Comparison of ENCODE assay signal across 25 mouse cellular contexts in genomic region chr8:75247331-75247730, GRCm38 (mm10). TPM values are rescaled to one million over a fixed set of nuclear protein-coding genes. Genes with fewer than 3 reads are reported as not detected.
"Had no signal": no experiment of that assay in that cellular context is flagged by ENCODE, and none has a peak within 500 bp of the region (broad histone marks: within the 10 kb centered on the region; RNA-seq: fewer than 3 reads in every experiment).

No protein-coding gene starts in this region.

- H3K4me1 ChIP-seq: heart, embryonic 10.5 days; heart, embryonic 13.5 days; heart, embryonic 15.5 days; hindbrain, embryonic 13.5 days; hindbrain, embryonic 15.5 days; kidney, embryonic 15.5 days; limb, embryonic 10.5 days; limb, embryonic 12.5 days; liver, embryonic 13.5 days had no signal

- H3K27me3 ChIP-seq: heart, embryonic 13.5 days; heart, embryonic 15.5 days; hindbrain, embryonic 13.5 days; hindbrain, embryonic 15.5 days; kidney, embryonic 15.5 days; limb, embryonic 12.5 days; liver, embryonic 13.5 days had no signal

- H3K4me3 ChIP-seq: heart, embryonic 10.5 days; heart, embryonic 13.5 days; heart, embryonic 15.5 days; hindbrain, embryonic 13.5 days; hindbrain, embryonic 15.5 days; kidney, embryonic 15.5 days; limb, embryonic 10.5 days; limb, embryonic 12.5 days; liver, embryonic 13.5 days had no signal

- H3K9me3 ChIP-seq: hindbrain, embryonic 15.5 days; limb, embryonic 10.5 days had no signal

- H3K27ac ChIP-seq: heart, embryonic 10.5 days; heart, embryonic 13.5 days; heart, embryonic 15.5 days; hindbrain, embryonic 13.5 days; hindbrain, embryonic 15.5 days; hindbrain, postnatal 0 days; kidney, embryonic 15.5 days; kidney, postnatal 0 days; limb, embryonic 10.5 days; limb, embryonic 12.5 days; liver, embryonic 13.5 days had no signal

- H3K36me3 ChIP-seq: heart, embryonic 13.5 days; heart, embryonic 15.5 days; hindbrain, embryonic 15.5 days; kidney, embryonic 15.5 days; limb, embryonic 10.5 days; limb, embryonic 12.5 days; liver, embryonic 13.5 days had no signal

- ATAC-seq: hindbrain, postnatal 0 days; intestine, embryonic 16.5 days had no signal

- H3K4me2 ChIP-seq: heart, embryonic 13.5 days; heart, embryonic 15.5 days; hindbrain, embryonic 13.5 days; hindbrain, embryonic 15.5 days; kidney, embryonic 15.5 days; limb, embryonic 12.5 days; liver, embryonic 11.5 days; liver, embryonic 13.5 days had no signal

- DNase-seq: gastrocnemius, postnatal 14 days; gastrocnemius, postnatal 36 days; heart, postnatal 14 days; heart, postnatal 36 days; kidney, adult 11 months; kidney, adult 2 months; kidney, adult 9 months; kidney, postnatal 14 days; kidney, postnatal 36 days; layer of hippocampus, adult 9-11 months; layer of hippocampus, postnatal 36 days; liver; liver, embryonic 13.5 days had no signal

- H3K9ac ChIP-seq: heart, embryonic 13.5 days; heart, embryonic 15.5 days; hindbrain, embryonic 13.5 days; hindbrain, embryonic 15.5 days; kidney, embryonic 15.5 days; limb, embryonic 12.5 days; liver, embryonic 13.5 days had no signal

RNA-seq across cellular contexts. Expression of gene Rasd2, which starts 33.6 kb away (rescaled TPM):
- polyA plus RNA-seq: liver, embryonic 13.5 days had no signal
